Mouse (Mus musculus): Measurements from ENCODE around the gene Ppp1r12c. TPM values are rescaled to one million over a fixed set of nuclear protein-coding genes. Genes with fewer than 3 reads are reported as not detected.
"Not testable (repeated sequence)": the region's sequence is repeated elsewhere in the genome, so short reads cannot be mapped to it uniquely, and the experiment has no call there.

The Ppp1r12c gene
- polyA plus RNA-seq, 1 experiment from 2014 or later, result 48.4 TPM

- 25% methylated on average over 40 of the region's 40 CpGs for WGBS
- Histone ChIP-seq H3K9ac (replicated peaks) (peak overlapping the region; percentile 37; the same call in 1 of the 2 replicates), H3K27ac (replicated peaks) (0 out of 2 replicates have a peak overlapping the region, but pooled peaks have one; percentile 12)
These were observed 25.1 kb upstream of the Ppp1r12c start for GRCm38 (mm10) chr7:4526341-4527301.

GRCm38 (mm10) chr7:4524212-4524922 is 22.9 kb upstream of the Ppp1r12c start, which contains the start of gene Tnni3:
Gene Tnni3, minus strand, starts transcription at chr7:4524229.
- ATAC-seq (replicated peaks), result 0 out of 2 replicates have a peak, but pooled peaks have one; percentile 14
- 69% methylated on average over 15 of the region's 15 CpGs for WGBS

More at GRCm38 (mm10) chr7:4526341-4527301, 25.1 kb upstream of the Ppp1r12c start:
- peak; percentile 91 for ATAC-seq (replicated peaks)
- Histone ChIP-seq H3K4me1 (peaks cover 14% of the 10 kb centered on the region), H3K4me2 (replicated peaks) (peak overlapping the region; percentile 45), H3K36me3 (no peaks in the 10 kb centered on the region), H3K9me3 (no peaks in the 10 kb centered on the region), H3K4me3 (peak overlapping the region; percentile 29), H3K27me3 (no peaks in the 10 kb centered on the region)

GRCm38 (mm10) chr7:4523205-4524130 is 22.0 kb upstream of the Ppp1r12c start:
- Histone ChIP-seq H3K4me1 (peaks cover 21% of the 10 kb centered on the region), H3K27ac (replicated peaks) (no peak overlapping the region), H3K9ac (replicated peaks) (no peak overlapping the region), H3K36me3 (no peaks in the 10 kb centered on the region), H3K27me3 (no peaks in the 10 kb centered on the region), H3K4me3 (no peak overlapping the region), H3K4me2 (replicated peaks) (no peak overlapping the region), H3K9me3 (no peaks in the 10 kb centered on the region)
- no peak for ATAC-seq (replicated peaks)
- WGBS, result 91% methylated on average over 33 of the region's 33 CpGs

More at GRCm38 (mm10) chr7:4524212-4524922, 22.9 kb upstream of the Ppp1r12c start, which contains the start of gene Tnni3:
- H3K27me3 ChIP-seq; H3K4me2 ChIP-seq (replicated peaks); H3K9me3 ChIP-seq; H3K4me3 ChIP-seq; H3K9ac ChIP-seq (replicated peaks); H3K27ac ChIP-seq (replicated peaks); H3K36me3 ChIP-seq: not testable (repeated sequence)
- peaks cover 21% of the 10 kb centered on the region for H3K4me1 ChIP-seq

GRCm38 (mm10) chr7:4522292-4522691 is 20.8 kb upstream of the Ppp1r12c start:
- H3K4me3 ChIP-seq, result no peak overlapping the region
- no peaks in the 10 kb centered on the region for H3K36me3 ChIP-seq
- ATAC-seq (replicated peaks), result no peak
- no peaks in the 10 kb centered on the region for H3K27me3 ChIP-seq
- WGBS, result 86% methylated on average over 6 of the region's 6 CpGs
- H3K27ac ChIP-seq (replicated peaks), result no peak overlapping the region
- peaks cover 21% of the 10 kb centered on the region for H3K4me1 ChIP-seq
- no peak overlapping the region for H3K9ac ChIP-seq (replicated peaks)
- H3K9me3 ChIP-seq, result no peaks in the 10 kb centered on the region
- no peak overlapping the region for H3K4me2 ChIP-seq (replicated peaks)

- no peak overlapping the region for H3K27ac ChIP-seq (replicated peaks)
- no peaks in the 10 kb centered on the region for H3K27me3 ChIP-seq
- 34% methylated on average over 32 of the region's 32 CpGs for WGBS
- no peaks in the 10 kb centered on the region for H3K9me3 ChIP-seq
- ATAC-seq (replicated peaks), result no peak
- no peaks in the 10 kb centered on the region for H3K36me3 ChIP-seq
- H3K4me2 ChIP-seq (replicated peaks), result peak overlapping the region; percentile 45
- peaks cover 13% of the 10 kb centered on the region for H3K4me1 ChIP-seq
- peak overlapping the region; percentile 24 for H3K4me3 ChIP-seq
- no peak overlapping the region for H3K9ac ChIP-seq (replicated peaks)
These were observed 19.9 kb upstream of the Ppp1r12c start for GRCm38 (mm10) chr7:4521231-4522003.

GRCm38 (mm10) chr7:4518487-4518886 is 17.0 kb upstream of the Ppp1r12c start:
- H3K4me1 ChIP-seq, result peaks cover 8% of the 10 kb centered on the region; the same call in 1 of the 2 replicates
- H3K27me3 ChIP-seq, result no peaks in the 10 kb centered on the region
- no peaks in the 10 kb centered on the region for H3K9me3 ChIP-seq
- H3K36me3 ChIP-seq, result no peaks in the 10 kb centered on the region
- 90% methylated on average over 1 of the region's 1 CpGs for WGBS
- H3K4me2 ChIP-seq (replicated peaks), result no peak overlapping the region
- ATAC-seq (replicated peaks), result no peak
- no peak overlapping the region for H3K4me3 ChIP-seq
- no peak overlapping the region for H3K9ac ChIP-seq (replicated peaks)
- no peak overlapping the region for H3K27ac ChIP-seq (replicated peaks)

- 20% methylated on average over 4 of the region's 4 CpGs for WGBS
- H3K27me3 ChIP-seq, result no peaks in the 10 kb centered on the region
- no peak for ATAC-seq (replicated peaks)
- no peaks in the 10 kb centered on the region for H3K36me3 ChIP-seq
- H3K9ac ChIP-seq (replicated peaks), result no peak within 1 kb of the TSS
- peaks cover 8% of the 10 kb centered on the region; the same call in 1 of the 2 replicates for H3K4me1 ChIP-seq
- no peaks in the 10 kb centered on the region for H3K9me3 ChIP-seq
- H3K4me2 ChIP-seq (replicated peaks), result no peak within 1 kb of the TSS
- H3K4me3 ChIP-seq, result no peak within 1 kb of the TSS
- no peak within 1 kb of the TSS for H3K27ac ChIP-seq (replicated peaks)
These were observed 15.0 kb upstream of the Ppp1r12c start, which contains the start of gene Tnnt1 for GRCm38 (mm10) chr7:4516332-4517050. Gene Tnnt1, minus strand, starts transcription at chr7:4516382.

- Histone ChIP-seq H3K36me3 (no peaks in the 10 kb centered on the region), H3K27ac (replicated peaks) (no peak overlapping the region), H3K4me1 (0 out of 2 replicates have a peak, but pooled peaks cover 2% of the 10 kb centered on the region), H3K27me3 (no peaks in the 10 kb centered on the region), H3K9ac (replicated peaks) (no peak overlapping the region), H3K4me3 (no peak overlapping the region), H3K9me3 (no peaks in the 10 kb centered on the region), H3K4me2 (replicated peaks) (no peak overlapping the region)
- 64% methylated on average over 6 of the region's 6 CpGs for WGBS
- ATAC-seq (replicated peaks), result no peak
These were observed 14.4 kb upstream of the Ppp1r12c start for GRCm38 (mm10) chr7:4515853-4516252.

- 0 out of 2 replicates have a peak, but pooled peaks cover 5% of the 10 kb centered on the region for H3K4me1 ChIP-seq
- no peak overlapping the region for H3K27ac ChIP-seq (replicated peaks)
- no peak overlapping the region for H3K4me3 ChIP-seq
- no peaks in the 10 kb centered on the region for H3K9me3 ChIP-seq
- H3K4me2 ChIP-seq (replicated peaks), result no peak overlapping the region
- no peaks in the 10 kb centered on the region for H3K36me3 ChIP-seq
- ATAC-seq (replicated peaks), result no peak
- H3K9ac ChIP-seq (replicated peaks), result no peak overlapping the region
- 48% methylated on average over 6 of the region's 6 CpGs for WGBS
- H3K27me3 ChIP-seq, result no peaks in the 10 kb centered on the region
These were observed 12.6 kb upstream of the Ppp1r12c start for GRCm38 (mm10) chr7:4513829-4514712.
